Mouse (Mus musculus): ENCODE data around the gene Ppp2r5d. TPM values are rescaled to one million over a fixed set of nuclear protein-coding genes. Genes with fewer than 3 reads are reported as not detected.

Gene Ppp2r5d
- polyA plus RNA-seq (2014; fragmentation: Illumina TruSeq; extraction: RNeasy Lipid Tissue Mini Kit (QIAGEN cat#74804); ENCODE audit: low read depth, low replicate concordance): 6.5 TPM

GRCm38 (mm10) chr17:46704887-46705835, at the start of gene Ppp2r5d:
Gene Ppp2r5d (minus strand): TSS chr17:46705111.

GRCm38 (mm10) chr17:46751794-46752556, 47.1 kb upstream of the Ppp2r5d start, which contains the start of gene Cnpy3:
Gene Cnpy3 (minus strand): TSS chr17:46752214.

GRCm38 (mm10) chr17:46728904-46729318, 24.0 kb upstream of the Ppp2r5d start, which contains the start of gene Gnmt:
Gene Gnmt (minus strand): TSS chr17:46729168.

DNA sequence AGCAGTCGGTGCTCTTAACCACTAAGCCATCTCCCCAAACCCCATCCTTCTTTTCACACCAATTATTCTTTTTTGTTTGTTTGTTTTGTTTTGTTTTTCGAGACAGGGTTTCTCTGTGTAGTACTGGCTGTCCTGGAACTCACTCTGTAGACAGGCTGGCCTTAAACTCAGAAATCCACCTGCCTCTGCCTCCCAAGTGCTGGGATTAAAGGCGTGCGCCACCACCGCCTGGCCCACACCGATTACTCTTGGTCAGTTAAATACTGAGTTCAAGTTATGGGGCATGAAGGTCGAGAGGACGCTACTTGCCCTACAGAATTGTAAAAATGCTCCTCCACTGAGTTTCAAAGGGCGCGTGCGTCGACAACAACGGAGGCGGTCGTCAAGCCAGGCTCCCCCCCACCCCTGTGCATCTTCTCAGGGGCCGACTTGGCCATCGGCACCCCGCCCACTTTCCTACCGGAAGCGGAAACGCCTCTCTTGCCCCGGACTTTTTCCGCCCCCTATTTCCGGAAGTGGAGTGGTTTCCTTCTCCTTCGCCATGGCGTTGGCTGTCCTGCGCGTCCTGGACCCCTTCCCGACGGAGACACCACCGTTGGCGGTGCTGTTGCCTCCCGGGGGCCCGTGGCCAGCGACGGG, 6.2 kb upstream of the Ppp2r5d start, which contains the start of gene Pex6:
Gene Pex6 (plus strand): TSS at position 505 of the 639 bp plus-strand sequence.

DNA sequence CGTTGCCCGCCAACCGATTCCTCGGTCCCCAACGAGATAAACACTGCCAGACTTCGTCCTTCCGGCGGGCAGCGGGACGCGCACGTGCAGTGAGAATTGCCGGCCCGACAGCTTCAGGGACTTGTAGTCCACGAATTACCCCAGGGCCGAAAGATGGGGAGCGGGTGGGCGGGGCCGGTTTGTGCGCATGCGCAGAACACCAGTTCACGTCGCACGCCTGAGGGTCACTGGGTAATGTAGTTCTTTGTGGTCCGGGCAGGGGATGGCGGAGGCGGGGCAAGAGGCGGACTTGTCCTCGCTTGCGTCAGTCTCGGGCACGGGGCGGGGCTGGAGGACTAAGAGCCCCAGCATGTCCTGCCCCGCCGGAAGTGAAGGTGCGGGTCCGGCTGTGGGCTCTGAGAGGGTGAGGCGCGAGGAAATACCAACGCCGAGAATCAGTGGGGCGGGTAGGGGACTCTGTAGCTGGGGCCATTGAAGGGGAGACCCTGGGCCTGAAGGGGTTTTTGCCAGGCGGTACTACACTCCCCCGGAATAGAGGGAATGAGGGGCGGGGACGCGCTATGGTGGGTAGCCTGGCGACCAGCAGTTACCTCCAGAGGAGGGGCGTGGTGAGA, 24.0 kb downstream of the Ppp2r5d start, which contains the start of gene Klhdc3:
Gene Klhdc3 (minus strand): TSS at position 155 of the 614 bp plus-strand sequence.

DNA sequence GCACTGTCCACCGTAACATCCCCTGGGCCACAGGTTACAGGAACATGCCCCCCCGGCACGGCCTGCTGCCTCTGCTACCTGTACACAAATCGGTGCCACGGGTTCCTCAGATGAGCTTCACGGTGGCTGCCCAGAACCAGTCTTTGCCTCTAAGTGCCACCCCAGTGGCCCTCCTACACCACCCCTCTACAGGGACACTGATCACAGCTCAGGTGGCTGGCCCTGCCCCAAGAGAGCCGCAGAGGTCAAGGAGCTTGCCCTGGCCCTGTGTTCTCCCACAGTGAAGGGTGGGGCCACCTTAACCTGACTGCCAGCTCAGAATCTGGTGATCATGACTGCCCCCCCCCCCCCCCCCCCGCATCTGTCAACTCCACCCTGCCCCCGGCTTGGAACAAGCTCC, 26.5 kb downstream of the Ppp2r5d start, which contains the start of gene Mea1:
Gene Mea1 (plus strand): TSS at position 378 of the 400 bp plus-strand sequence.

DNA sequence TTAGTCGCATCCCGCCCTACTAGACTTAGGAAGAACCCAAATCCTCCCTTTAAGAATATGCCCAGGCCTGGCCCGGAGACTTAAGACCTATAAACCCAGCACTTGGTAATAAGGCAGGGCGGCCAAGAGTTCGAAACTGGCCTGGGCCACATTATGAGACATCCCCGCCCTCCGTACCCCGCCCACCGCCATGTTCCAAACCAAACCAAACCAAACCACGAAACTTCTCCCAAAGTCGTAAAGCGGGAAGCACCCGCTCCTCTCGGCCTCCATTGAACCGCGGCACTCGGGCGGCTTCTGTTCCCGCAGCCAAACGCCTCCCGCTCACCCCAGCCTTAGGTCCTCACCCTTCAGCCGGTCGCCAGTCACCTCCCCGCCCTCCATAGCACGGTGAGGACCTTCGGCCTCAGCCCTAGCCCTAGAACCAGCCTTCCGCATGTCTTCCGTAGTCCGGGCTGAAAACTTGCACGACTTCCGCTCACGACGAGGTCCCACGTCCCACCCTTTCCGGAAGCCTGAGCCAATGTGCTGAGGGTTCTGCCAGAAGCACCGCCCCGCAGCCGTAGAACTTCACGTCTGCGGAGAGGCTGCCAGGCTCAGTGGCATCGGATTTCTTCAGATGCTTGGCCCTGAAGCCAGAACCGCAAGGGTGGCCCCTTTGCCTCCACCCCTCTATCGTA, 30.9 kb downstream of the Ppp2r5d start, which contains the start of gene Rrp36:
Gene Rrp36 (minus strand): TSS at position 503 of the 680 bp plus-strand sequence.

DNA sequence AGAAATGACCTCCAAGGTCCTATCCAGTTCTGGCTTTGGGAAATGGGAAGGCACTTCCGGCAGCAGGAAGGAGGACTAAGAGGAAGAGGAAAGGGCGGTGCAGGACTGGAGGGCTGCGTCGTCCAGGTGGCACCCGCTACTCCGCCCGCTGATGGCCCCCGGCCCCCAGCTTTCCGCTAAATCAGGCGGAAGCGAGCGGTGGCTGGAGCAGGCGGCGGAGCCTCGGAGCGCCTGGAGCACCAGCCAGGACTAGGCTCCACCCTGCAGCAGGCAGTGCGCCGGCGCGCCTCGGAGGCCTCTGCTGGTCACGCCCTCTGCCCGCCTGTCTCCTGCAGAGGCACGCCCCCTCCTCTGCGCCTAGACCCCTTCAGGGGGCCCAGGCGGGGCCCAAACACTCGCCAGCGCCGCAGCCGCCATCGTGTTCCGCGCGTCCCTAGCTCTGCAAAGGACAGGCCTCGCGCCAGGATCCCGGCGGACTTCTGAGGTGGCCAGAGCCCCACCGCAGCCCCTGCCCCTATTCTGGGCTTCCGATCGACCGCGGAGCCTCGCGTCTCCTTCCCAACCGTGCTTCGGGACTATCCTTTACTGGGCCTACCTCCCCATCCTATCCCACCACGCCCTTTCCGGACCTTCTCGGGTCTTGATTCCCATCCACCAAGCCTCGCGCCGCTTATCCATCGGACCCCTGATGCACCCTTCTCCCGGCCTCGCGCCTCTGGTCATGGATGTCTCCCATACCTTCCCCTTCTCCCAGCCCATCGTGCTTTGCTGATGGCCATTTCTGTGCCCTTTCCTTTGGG, 54.5 kb downstream of the Ppp2r5d start, which contains the start of gene Cul7:
Gene Cul7 (plus strand): TSS at position 106 of the 800 bp plus-strand sequence.

GRCm38 (mm10) chr17:46645561-46646321, 59.2 kb downstream of the Ppp2r5d start, which contains the start of the genes Klc4 and Mrpl2:
Gene Klc4 (minus strand): TSS chr17:46646022.
Gene Mrpl2 (plus strand): TSS chr17:46646229.

Other genes starting within 250 kb of the Ppp2r5d start
- gene Ttbk1, start 217.4 kb downstream of the Ppp2r5d start, polyA plus RNA-seq (2014; fragmentation: Illumina TruSeq; extraction: RNeasy Lipid Tissue Mini Kit (QIAGEN cat#74804); ENCODE audit: low read depth, low replicate concordance): 0.05 TPM
- gene Dnph1, start 208.4 kb downstream of the Ppp2r5d start, polyA plus RNA-seq (2014; fragmentation: Illumina TruSeq; extraction: RNeasy Lipid Tissue Mini Kit (QIAGEN cat#74804); ENCODE audit: low read depth, low replicate concordance): 3.6 TPM
- gene Cul9, start 158.7 kb downstream of the Ppp2r5d start, polyA plus RNA-seq (2014; fragmentation: Illumina TruSeq; extraction: RNeasy Lipid Tissue Mini Kit (QIAGEN cat#74804); ENCODE audit: low read depth, low replicate concordance): 0.87 TPM
- 0.29 TPM for gene Srf, start 148.9 kb downstream of the Ppp2r5d start, polyA plus RNA-seq (2014; fragmentation: Illumina TruSeq; extraction: RNeasy Lipid Tissue Mini Kit (QIAGEN cat#74804); ENCODE audit: low read depth, low replicate concordance)
- gene Ptk7, start 75.6 kb downstream of the Ppp2r5d start, polyA plus RNA-seq (2014; fragmentation: Illumina TruSeq; extraction: RNeasy Lipid Tissue Mini Kit (QIAGEN cat#74804); ENCODE audit: low read depth, low replicate concordance): not detected
- gene Klc4, start 59.1 kb downstream of the Ppp2r5d start, polyA plus RNA-seq (2014; fragmentation: Illumina TruSeq; extraction: RNeasy Lipid Tissue Mini Kit (QIAGEN cat#74804); ENCODE audit: low read depth, low replicate concordance): 1.0 TPM
- gene Mrpl2, start 58.9 kb downstream of the Ppp2r5d start, polyA plus RNA-seq (2014; fragmentation: Illumina TruSeq; extraction: RNeasy Lipid Tissue Mini Kit (QIAGEN cat#74804); ENCODE audit: low read depth, low replicate concordance): 3.9 TPM
- gene Cul7, start 54.8 kb downstream of the Ppp2r5d start, polyA plus RNA-seq (2014; fragmentation: Illumina TruSeq; extraction: RNeasy Lipid Tissue Mini Kit (QIAGEN cat#74804); ENCODE audit: low read depth, low replicate concordance): 0.19 TPM
- 3.1 TPM for gene Rrp36, start 30.8 kb downstream of the Ppp2r5d start, polyA plus RNA-seq (2014; fragmentation: Illumina TruSeq; extraction: RNeasy Lipid Tissue Mini Kit (QIAGEN cat#74804); ENCODE audit: low read depth, low replicate concordance)
- gene Mea1, start 26.3 kb downstream of the Ppp2r5d start, polyA plus RNA-seq (2014; fragmentation: Illumina TruSeq; extraction: RNeasy Lipid Tissue Mini Kit (QIAGEN cat#74804); ENCODE audit: low read depth, low replicate concordance): 11.7 TPM
- gene Klhdc3, start 24.2 kb downstream of the Ppp2r5d start, polyA plus RNA-seq (2014; fragmentation: Illumina TruSeq; extraction: RNeasy Lipid Tissue Mini Kit (QIAGEN cat#74804); ENCODE audit: low read depth, low replicate concordance): 6.7 TPM
- gene Pex6, start 6.4 kb upstream of the Ppp2r5d start, polyA plus RNA-seq (2014; fragmentation: Illumina TruSeq; extraction: RNeasy Lipid Tissue Mini Kit (QIAGEN cat#74804); ENCODE audit: low read depth, low replicate concordance): 0.90 TPM
- 173 TPM for gene Gnmt, start 24.1 kb upstream of the Ppp2r5d start, polyA plus RNA-seq (2014; fragmentation: Illumina TruSeq; extraction: RNeasy Lipid Tissue Mini Kit (QIAGEN cat#74804); ENCODE audit: low read depth, low replicate concordance)
- gene Cnpy3, start 47.1 kb upstream of the Ppp2r5d start, polyA plus RNA-seq (2014; fragmentation: Illumina TruSeq; extraction: RNeasy Lipid Tissue Mini Kit (QIAGEN cat#74804); ENCODE audit: low read depth, low replicate concordance): 2.3 TPM
- not detected for gene Ptcra, start 58.6 kb upstream of the Ppp2r5d start, polyA plus RNA-seq (2014; fragmentation: Illumina TruSeq; extraction: RNeasy Lipid Tissue Mini Kit (QIAGEN cat#74804); ENCODE audit: low read depth, low replicate concordance)
- gene 2310039H08Rik, start 67.5 kb upstream of the Ppp2r5d start, polyA plus RNA-seq (2014; fragmentation: Illumina TruSeq; extraction: RNeasy Lipid Tissue Mini Kit (QIAGEN cat#74804); ENCODE audit: low read depth, low replicate concordance): 19.9 TPM
- 34.9 TPM for gene Rpl7l1, start 77.6 kb upstream of the Ppp2r5d start, polyA plus RNA-seq (2014; fragmentation: Illumina TruSeq; extraction: RNeasy Lipid Tissue Mini Kit (QIAGEN cat#74804); ENCODE audit: low read depth, low replicate concordance)
- 5.4 TPM for gene Bicral, start 153.4 kb upstream of the Ppp2r5d start, polyA plus RNA-seq (2014; fragmentation: Illumina TruSeq; extraction: RNeasy Lipid Tissue Mini Kit (QIAGEN cat#74804); ENCODE audit: low read depth, low replicate concordance)
- 2.1 TPM for gene Tbcc, start 185.6 kb upstream of the Ppp2r5d start, polyA plus RNA-seq (2014; fragmentation: Illumina TruSeq; extraction: RNeasy Lipid Tissue Mini Kit (QIAGEN cat#74804); ENCODE audit: low read depth, low replicate concordance)
- gene Prph2, start 205.3 kb upstream of the Ppp2r5d start, polyA plus RNA-seq (2014; fragmentation: Illumina TruSeq; extraction: RNeasy Lipid Tissue Mini Kit (QIAGEN cat#74804); ENCODE audit: low read depth, low replicate concordance): not detected

Measured in liver, adult 10 weeks (tissue).